Mouse (Mus musculus): Measurements from ENCODE around the gene H2afj. TPM values are rescaled to one million over a fixed set of nuclear protein-coding genes. Genes with fewer than 3 reads are reported as not detected.

The H2afj gene
- total and polyA plus RNA-seq, 3 experiments, result 29.4 to 49.4 (median 30.1) TPM

- no peak overlapping the region for H3K4me3 ChIP-seq
- DNase-seq, result no peak
- H3K27me3 ChIP-seq (ENCODE audit: control insufficient read depth, insufficient read depth, low read length), result no peaks in the 10 kb centered on the region
- H3K36me3 ChIP-seq (ENCODE audit: control insufficient read depth, insufficient read depth, low read length), result no peaks in the 10 kb centered on the region
- TF ChIP-seq EP300 (IDR thresholded peaks at IDR 0.05; ENCODE audit: insufficient read depth, low read depth, low read length) (no peak), CTCF (IDR thresholded peaks at IDR 0.05) (no peak), POLR2A (IDR thresholded peaks at IDR 0.05; ENCODE audit: insufficient read depth, low read depth, low read length) (no peak)
- no peak overlapping the region for H3K27ac ChIP-seq
- H3K79me2 ChIP-seq (replicated peaks; ENCODE audit: control insufficient read depth, insufficient read depth, low read length), result no peaks in the 10 kb centered on the region
- intact Hi-C loops (cut with DNase I), result no loop called here
- 42% methylated on average over 6 of the region's 6 CpGs for WGBS
- no peak overlapping the region for H3K9ac ChIP-seq (ENCODE audit: low read depth, low read length)
- H3K4me1 ChIP-seq (ENCODE audit: control insufficient read depth, insufficient read depth, low read length), result peaks cover 2% of the 10 kb centered on the region
Measured at GRCm38 (mm10) chr6:136850267-136850666, 42.2 kb downstream of the H2afj start.

GRCm38 (mm10) chr6:136852348-136852747 lies 44.3 kb downstream of the H2afj start:
- intact Hi-C loops (cut with DNase I), result loop anchor here (2.0 kb wide), 1 partner anchor 22 kb away; no protein-coding TSS in a partner anchor
- Histone ChIP-seq H3K4me1 (ENCODE audit: control insufficient read depth, insufficient read depth, low read length) (peaks cover 4% of the 10 kb centered on the region), H3K4me3 (no peak overlapping the region), H3K27me3 (ENCODE audit: control insufficient read depth, insufficient read depth, low read length) (no peaks in the 10 kb centered on the region), H3K79me2 (replicated peaks; ENCODE audit: control insufficient read depth, insufficient read depth, low read length) (no peaks in the 10 kb centered on the region), H3K36me3 (ENCODE audit: control insufficient read depth, insufficient read depth, low read length) (no peaks in the 10 kb centered on the region), H3K27ac (no peak overlapping the region), H3K9ac (ENCODE audit: low read depth, low read length) (no peak overlapping the region)
- WGBS, result 79% methylated on average over 4 of the region's 4 CpGs
- TF ChIP-seq CTCF (IDR thresholded peaks at IDR 0.05), result no peak
- no peak for TF ChIP-seq POLR2A (IDR thresholded peaks at IDR 0.05; ENCODE audit: insufficient read depth, low read depth, low read length)
- no peak for TF ChIP-seq EP300 (IDR thresholded peaks at IDR 0.05; ENCODE audit: insufficient read depth, low read depth, low read length)
- DNase-seq, result no peak

GRCm38 (mm10) chr6:136852762-136853161 lies 44.7 kb downstream of the H2afj start:
- H3K36me3 ChIP-seq (ENCODE audit: control insufficient read depth, insufficient read depth, low read length), result no peaks in the 10 kb centered on the region
- WGBS, result 59% methylated on average over 3 of the region's 3 CpGs
- TF ChIP-seq CTCF (IDR thresholded peaks at IDR 0.05), result no peak
- TF ChIP-seq EP300 (IDR thresholded peaks at IDR 0.05; ENCODE audit: insufficient read depth, low read depth, low read length), result no peak
- no peak for TF ChIP-seq POLR2A (IDR thresholded peaks at IDR 0.05; ENCODE audit: insufficient read depth, low read depth, low read length)
- DNase-seq, result no peak
- H3K79me2 ChIP-seq (replicated peaks; ENCODE audit: control insufficient read depth, insufficient read depth, low read length), result no peaks in the 10 kb centered on the region
- peaks cover 4% of the 10 kb centered on the region for H3K4me1 ChIP-seq (ENCODE audit: control insufficient read depth, insufficient read depth, low read length)
- no peak overlapping the region for H3K9ac ChIP-seq (ENCODE audit: low read depth, low read length)
- H3K27ac ChIP-seq, result no peak overlapping the region
- H3K27me3 ChIP-seq (ENCODE audit: control insufficient read depth, insufficient read depth, low read length), result no peaks in the 10 kb centered on the region
- intact Hi-C loops (cut with DNase I), result loop anchor here (2.0 kb wide), 1 partner anchor 22 kb away; no protein-coding TSS in a partner anchor
- no peak overlapping the region for H3K4me3 ChIP-seq

- no peaks in the 10 kb centered on the region for H3K79me2 ChIP-seq (replicated peaks; ENCODE audit: control insufficient read depth, insufficient read depth, low read length)
- H3K4me3 ChIP-seq, result no peak overlapping the region
- no peak overlapping the region for H3K27ac ChIP-seq
- no peaks in the 10 kb centered on the region for H3K27me3 ChIP-seq (ENCODE audit: control insufficient read depth, insufficient read depth, low read length)
- DNase-seq, result no peak
- no peak overlapping the region for H3K9ac ChIP-seq (ENCODE audit: low read depth, low read length)
- 62% methylated on average over 11 of the region's 11 CpGs for whole genome bisulfite sequencing
- H3K36me3 ChIP-seq (ENCODE audit: control insufficient read depth, insufficient read depth, low read length), result no peaks in the 10 kb centered on the region
- intact Hi-C loops (cut with DNase I), result no loop called here
- TF ChIP-seq CTCF (IDR thresholded peaks at IDR 0.05) (no peak), EP300 (IDR thresholded peaks at IDR 0.05; ENCODE audit: insufficient read depth, low read depth, low read length) (no peak), POLR2A (IDR thresholded peaks at IDR 0.05; ENCODE audit: insufficient read depth, low read depth, low read length) (no peak)
- peaks cover 6% of the 10 kb centered on the region for H3K4me1 ChIP-seq (ENCODE audit: control insufficient read depth, insufficient read depth, low read length)
Measured at GRCm38 (mm10) chr6:136854361-136854781, 46.3 kb downstream of the H2afj start.

GRCm38 (mm10) chr6:136855183-136855582 lies 47.1 kb downstream of the H2afj start:
- DNase-seq, result no peak
- intact Hi-C loops (cut with DNase I), result no loop called here

GRCm38 (mm10) chr6:136856071-136856636 lies 48.1 kb downstream of the H2afj start:
- WGBS, result 22% methylated on average over 14 of the region's 14 CpGs
- peak overlapping the region; percentile 64 for H3K9ac ChIP-seq (ENCODE audit: low read depth, low read length)
- H3K27me3 ChIP-seq (ENCODE audit: control insufficient read depth, insufficient read depth, low read length), result no peaks in the 10 kb centered on the region
- intact Hi-C loops (cut with DNase I), result no loop called here
- no peaks in the 10 kb centered on the region for H3K36me3 ChIP-seq (ENCODE audit: control insufficient read depth, insufficient read depth, low read length)
- no peak for TF ChIP-seq CTCF (IDR thresholded peaks at IDR 0.05)
- TF ChIP-seq EP300 (IDR thresholded peaks at IDR 0.05; ENCODE audit: insufficient read depth, low read depth, low read length), result no peak
- TF ChIP-seq POLR2A (IDR thresholded peaks at IDR 0.05; ENCODE audit: insufficient read depth, low read depth, low read length), result peak; percentile 51
- peak overlapping the region; percentile 94 for H3K27ac ChIP-seq
- H3K4me3 ChIP-seq, result peak overlapping the region; percentile 47
- peak in 1 of 2 experiments; percentile 40 for DNase-seq
- peaks cover 6% of the 10 kb centered on the region for H3K4me1 ChIP-seq (ENCODE audit: control insufficient read depth, insufficient read depth, low read length)
- H3K79me2 ChIP-seq (replicated peaks; ENCODE audit: control insufficient read depth, insufficient read depth, low read length), result no peaks in the 10 kb centered on the region

More at GRCm38 (mm10) chr6:136855183-136855582, 47.1 kb downstream of the H2afj start:
- TF ChIP-seq POLR2A (IDR thresholded peaks at IDR 0.05; ENCODE audit: insufficient read depth, low read depth, low read length) (no peak), EP300 (IDR thresholded peaks at IDR 0.05; ENCODE audit: insufficient read depth, low read depth, low read length) (no peak), CTCF (IDR thresholded peaks at IDR 0.05) (no peak)
- 50% methylated on average over 2 of the region's 2 CpGs for WGBS
- Histone ChIP-seq H3K27me3 (ENCODE audit: control insufficient read depth, insufficient read depth, low read length) (no peaks in the 10 kb centered on the region), H3K79me2 (replicated peaks; ENCODE audit: control insufficient read depth, insufficient read depth, low read length) (no peaks in the 10 kb centered on the region), H3K4me3 (no peak overlapping the region), H3K9ac (ENCODE audit: low read depth, low read length) (no peak overlapping the region), H3K36me3 (ENCODE audit: control insufficient read depth, insufficient read depth, low read length) (no peaks in the 10 kb centered on the region), H3K4me1 (ENCODE audit: control insufficient read depth, insufficient read depth, low read length) (peaks cover 6% of the 10 kb centered on the region), H3K27ac (no peak overlapping the region; the same call in 1 of the 2 replicates)
